Mouse (Mus musculus): ENCODE measurements around the gene Rab11fip4. TPM values are rescaled to one million over a fixed set of nuclear protein-coding genes. Genes with fewer than 3 reads are reported as not detected.

Rab11fip4 gene
- total and polyA plus RNA-seq, 2 experiments from 2014 or later = 17.4 to 69.3 TPM

DNA sequence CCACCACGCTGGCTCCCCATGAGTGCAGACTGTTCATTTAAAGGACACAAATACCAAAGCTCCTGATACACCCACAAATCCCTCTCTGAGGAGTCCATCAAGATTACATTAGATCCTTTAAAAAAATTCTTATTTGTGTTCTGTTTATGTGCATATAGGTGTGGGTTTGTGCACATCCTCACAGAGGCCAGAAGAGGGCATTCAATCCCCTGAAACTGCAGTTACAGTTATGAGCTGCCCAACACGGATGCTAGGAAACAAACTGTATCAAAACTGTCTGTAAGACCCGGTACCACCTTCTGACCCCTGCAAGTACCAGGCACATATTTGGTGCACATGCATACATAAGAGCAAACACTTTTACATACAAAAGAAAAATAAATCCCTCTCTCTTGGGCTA is 37.7 kb downstream of the Rab11fip4 start:
- no peak for DNase-seq (ENCODE audit: low spot score)
- Histone ChIP-seq H3K36me3 (ENCODE audit: insufficient read depth, low read length) (peaks cover 7% of the 10 kb centered on the region; the same call in 1 of the 2 replicates), H3K9ac (replicated peaks; ENCODE audit: low read length) (no peak overlapping the region), H3K27ac (no peak overlapping the region), H3K4me3 (ENCODE audit: low read length) (no peak overlapping the region), H3K4me1 (ENCODE audit: insufficient read depth, low read length) (no peaks in the 10 kb centered on the region), H3K27me3 (ENCODE audit: insufficient read depth, low read length) (no peaks in the 10 kb centered on the region), H3K4me2 (ENCODE audit: low read depth, low read length) (no peak overlapping the region), H3K9me3 (ENCODE audit: low read length) (no peaks in the 10 kb centered on the region)
- WGBS = 70% methylated on average over 3 of the region's 3 CpGs
- no peak for ATAC-seq
- peak; percentile 50 for TF ChIP-seq CTCF (IDR thresholded peaks at IDR 0.05; ENCODE audit: low read depth)

GRCm38 (mm10) chr11:79629752-79630374 is 38.9 kb downstream of the Rab11fip4 start:
- Histone ChIP-seq H3K4me1 (ENCODE audit: insufficient read depth, low read length) (no peaks in the 10 kb centered on the region), H3K9ac (replicated peaks; ENCODE audit: low read length) (no peak overlapping the region), H3K36me3 (ENCODE audit: insufficient read depth, low read length) (peaks cover 7% of the 10 kb centered on the region; the same call in 1 of the 2 replicates), H3K4me3 (ENCODE audit: low read length) (no peak overlapping the region), H3K4me2 (ENCODE audit: low read depth, low read length) (no peak overlapping the region), H3K9me3 (ENCODE audit: low read length) (no peaks in the 10 kb centered on the region), H3K27ac (no peak overlapping the region), H3K27me3 (ENCODE audit: insufficient read depth, low read length) (no peaks in the 10 kb centered on the region)
- DNase-seq (ENCODE audit: low spot score) = no peak
- WGBS = 80% methylated on average over 7 of the region's 7 CpGs
- no peak for TF ChIP-seq CTCF (IDR thresholded peaks at IDR 0.05; ENCODE audit: low read depth)
- ATAC-seq = no peak

DNA sequence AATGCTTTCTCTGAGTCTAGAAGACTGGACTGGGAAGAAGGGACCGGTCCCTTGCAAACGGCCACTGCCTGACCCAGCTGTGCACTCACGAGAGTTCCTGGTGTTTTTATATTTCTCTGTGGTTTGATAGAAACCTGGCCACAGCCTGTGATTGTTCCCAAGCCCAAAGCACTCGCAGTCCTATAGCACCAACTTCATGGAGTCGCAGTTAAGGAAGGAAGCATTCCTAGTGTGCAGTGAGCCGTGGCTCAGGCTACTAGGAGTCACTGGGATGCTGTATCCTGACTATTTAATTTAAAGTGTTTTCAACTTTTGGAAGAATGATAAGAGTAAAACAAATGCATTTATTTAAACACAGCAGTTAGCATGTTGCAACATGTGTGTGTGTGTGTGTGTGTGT is 39.5 kb downstream of the Rab11fip4 start:
- Histone ChIP-seq H3K9me3 (ENCODE audit: low read length) (no peaks in the 10 kb centered on the region), H3K27ac (no peak overlapping the region), H3K4me3 (ENCODE audit: low read length) (no peak overlapping the region), H3K4me2 (ENCODE audit: low read depth, low read length) (no peak overlapping the region), H3K4me1 (ENCODE audit: insufficient read depth, low read length) (no peaks in the 10 kb centered on the region), H3K9ac (replicated peaks; ENCODE audit: low read length) (no peak overlapping the region), H3K27me3 (ENCODE audit: insufficient read depth, low read length) (no peaks in the 10 kb centered on the region), H3K36me3 (ENCODE audit: insufficient read depth, low read length) (peaks cover 7% of the 10 kb centered on the region; the same call in 1 of the 2 replicates)
- no peak for TF ChIP-seq CTCF (IDR thresholded peaks at IDR 0.05; ENCODE audit: low read depth)
- DNase-seq (ENCODE audit: low spot score) (no peak), ATAC-seq (no peak)
- 40% methylated on average over 6 of the region's 6 CpGs for WGBS

- H3K9me3 ChIP-seq (ENCODE audit: low read length) = no peaks in the 10 kb centered on the region
- H3K4me2 ChIP-seq (ENCODE audit: low read depth, low read length) = no peak overlapping the region
- DNase-seq (ENCODE audit: low spot score) (no peak), ATAC-seq (no peak)
- no peaks in the 10 kb centered on the region for H3K27me3 ChIP-seq (ENCODE audit: insufficient read depth, low read length)
- no peak overlapping the region for H3K27ac ChIP-seq
- 82% methylated on average over 8 of the region's 8 CpGs for WGBS
- H3K36me3 ChIP-seq (ENCODE audit: insufficient read depth, low read length) = peaks cover 7% of the 10 kb centered on the region; the same call in 1 of the 2 replicates
- H3K9ac ChIP-seq (replicated peaks; ENCODE audit: low read length) = no peak overlapping the region
- TF ChIP-seq CTCF (IDR thresholded peaks at IDR 0.05; ENCODE audit: low read depth) = no peak
- H3K4me1 ChIP-seq (ENCODE audit: insufficient read depth, low read length) = no peaks in the 10 kb centered on the region
- no peak overlapping the region for H3K4me3 ChIP-seq (ENCODE audit: low read length)
These were observed 42.4 kb downstream of the Rab11fip4 start for GRCm38 (mm10) chr11:79633366-79633765.

GRCm38 (mm10) chr11:79635661-79636449 is 44.8 kb downstream of the Rab11fip4 start:
- Histone ChIP-seq H3K36me3 (ENCODE audit: insufficient read depth, low read length) (peaks cover 7% of the 10 kb centered on the region; the same call in 1 of the 2 replicates), H3K27ac (no peak overlapping the region), H3K9me3 (ENCODE audit: low read length) (no peaks in the 10 kb centered on the region), H3K9ac (replicated peaks; ENCODE audit: low read length) (no peak overlapping the region), H3K4me3 (ENCODE audit: low read length) (no peak overlapping the region), H3K4me1 (ENCODE audit: insufficient read depth, low read length) (no peaks in the 10 kb centered on the region), H3K27me3 (ENCODE audit: insufficient read depth, low read length) (no peaks in the 10 kb centered on the region), H3K4me2 (ENCODE audit: low read depth, low read length) (no peak overlapping the region)
- DNase-seq (ENCODE audit: low spot score) (no peak), ATAC-seq (no peak)
- TF ChIP-seq CTCF (IDR thresholded peaks at IDR 0.05; ENCODE audit: low read depth) = peak; percentile 42
- WGBS = 83% methylated on average over 6 of the region's 6 CpGs

DNA sequence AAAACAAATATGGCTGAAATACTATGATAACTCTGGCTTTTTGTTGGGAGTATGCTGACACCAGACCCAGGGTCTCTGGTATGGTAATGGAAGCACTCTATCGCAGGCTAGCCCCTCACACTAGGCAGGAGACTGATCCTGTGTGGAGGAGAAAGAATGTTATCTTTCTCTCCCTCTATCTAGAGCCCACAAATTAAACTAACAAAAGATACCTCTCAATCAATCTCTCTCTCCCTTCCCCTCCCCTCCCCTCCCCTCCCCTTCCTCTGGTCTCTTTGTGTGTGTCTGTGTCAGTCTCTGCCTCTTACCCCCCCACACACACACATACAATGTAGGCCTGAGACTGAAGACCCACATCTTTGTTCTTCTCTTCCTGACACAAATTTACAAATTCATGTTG is 45.5 kb downstream of the Rab11fip4 start:
- Histone ChIP-seq H3K27me3 (ENCODE audit: insufficient read depth, low read length) (no peaks in the 10 kb centered on the region), H3K9me3 (ENCODE audit: low read length) (no peaks in the 10 kb centered on the region), H3K27ac (no peak overlapping the region), H3K4me1 (ENCODE audit: insufficient read depth, low read length) (no peaks in the 10 kb centered on the region), H3K9ac (replicated peaks; ENCODE audit: low read length) (no peak overlapping the region), H3K36me3 (ENCODE audit: insufficient read depth, low read length) (peaks cover 7% of the 10 kb centered on the region; the same call in 1 of the 2 replicates), H3K4me2 (ENCODE audit: low read depth, low read length) (no peak overlapping the region), H3K4me3 (ENCODE audit: low read length) (no peak overlapping the region)
- WGBS = 81% methylated on average over 1 of the region's 1 CpGs
- no peak for ATAC-seq
- TF ChIP-seq CTCF (IDR thresholded peaks at IDR 0.05; ENCODE audit: low read depth) = no peak
- no peak for DNase-seq (ENCODE audit: low spot score)

DNA sequence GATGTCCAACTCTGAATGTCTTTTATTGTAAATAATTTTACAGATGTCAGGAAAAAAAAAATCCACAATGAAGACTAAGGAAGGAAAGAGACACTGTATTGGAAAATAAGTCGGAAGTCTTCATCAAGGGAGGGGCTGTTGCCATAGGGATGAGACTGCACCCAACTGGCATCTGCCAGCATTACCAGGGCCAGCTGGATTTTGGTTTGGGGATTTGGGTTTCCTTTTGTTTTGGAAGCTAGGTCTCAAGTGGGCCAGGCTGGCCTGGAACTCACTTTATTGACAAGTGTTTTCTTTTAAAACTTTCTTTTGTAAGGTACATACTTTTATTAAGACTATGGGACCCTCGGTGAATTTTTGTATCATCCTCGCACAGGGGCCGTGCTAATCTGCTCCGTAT is 47.7 kb downstream of the Rab11fip4 start:
- ATAC-seq = no peak
- Histone ChIP-seq H3K9ac (replicated peaks; ENCODE audit: low read length) (no peak overlapping the region), H3K9me3 (ENCODE audit: low read length) (no peaks in the 10 kb centered on the region), H3K4me2 (ENCODE audit: low read depth, low read length) (no peak overlapping the region), H3K4me1 (ENCODE audit: insufficient read depth, low read length) (no peaks in the 10 kb centered on the region), H3K27me3 (ENCODE audit: insufficient read depth, low read length) (no peaks in the 10 kb centered on the region), H3K27ac (no peak overlapping the region), H3K4me3 (ENCODE audit: low read length) (no peak overlapping the region), H3K36me3 (ENCODE audit: insufficient read depth, low read length) (no peaks in the 10 kb centered on the region)
- TF ChIP-seq CTCF (IDR thresholded peaks at IDR 0.05; ENCODE audit: low read depth) = no peak
- WGBS = 17% methylated on average over 5 of the region's 5 CpGs
- peak; percentile 28 for DNase-seq (ENCODE audit: low spot score)

Measured in hindbrain, postnatal 0 days (tissue).